Mouse (Mus musculus): ENCODE results near the gene Slc23a2. TPM values are rescaled to one million over a fixed set of nuclear protein-coding genes. Genes with fewer than 3 reads are reported as not detected.

Slc23a2 gene
- polyA plus RNA-seq, 1 experiment from 2014 or later: 30.2 TPM

DNA sequence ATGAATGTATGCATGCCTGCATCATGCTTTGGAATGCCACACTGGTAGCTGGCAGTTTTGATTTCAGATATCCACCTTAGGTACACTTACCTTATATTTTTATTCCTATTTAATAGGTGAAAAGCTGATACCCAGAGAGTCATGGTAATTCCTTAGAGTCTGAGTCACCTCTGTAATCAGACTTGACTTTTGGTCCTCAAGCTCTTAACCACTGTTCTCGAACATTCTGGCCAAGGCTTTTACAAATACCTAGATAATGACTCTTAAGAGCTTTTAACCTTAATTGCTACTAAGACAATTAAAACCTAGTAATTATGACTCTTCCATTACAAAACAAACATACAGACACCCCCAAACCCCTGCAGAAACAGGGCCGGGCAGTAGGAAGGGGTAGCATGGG, 51.2 kb downstream of the Slc23a2 start:
- H3K4me3 ChIP-seq: no peak overlapping the region
- no peaks in the 10 kb centered on the region for H3K4me1 ChIP-seq
- no peaks in the 10 kb centered on the region for H3K27me3 ChIP-seq
- no peak overlapping the region for H3K4me2 ChIP-seq (replicated peaks)
- H3K9me3 ChIP-seq: no peaks in the 10 kb centered on the region
- H3K27ac ChIP-seq (replicated peaks): no peak overlapping the region
- WGBS: 89% methylated on average over 2 of the region's 2 CpGs
- no peak overlapping the region for H3K9ac ChIP-seq (replicated peaks)
- peaks cover 10% of the 10 kb centered on the region for H3K36me3 ChIP-seq
- no peak for ATAC-seq (replicated peaks)

DNA sequence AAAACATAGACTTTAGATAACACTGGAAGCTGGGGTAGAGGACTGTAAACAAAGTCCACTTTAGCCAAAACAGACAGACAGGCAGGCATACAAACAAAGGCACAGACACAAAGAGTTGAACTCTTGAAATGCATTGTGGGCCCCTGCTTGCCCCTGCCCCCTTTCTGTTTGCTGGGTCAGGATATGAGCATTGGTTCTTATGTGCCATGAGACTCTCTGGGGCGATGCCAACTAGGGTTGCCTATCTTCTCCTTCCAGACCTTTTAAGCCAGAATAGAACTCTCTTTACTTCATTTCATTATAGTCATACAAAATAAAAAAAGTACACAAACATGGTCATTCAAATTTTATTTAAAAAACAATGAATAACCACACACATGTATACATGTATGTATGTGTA, 51.6 kb downstream of the Slc23a2 start:
- Histone ChIP-seq H3K27ac (replicated peaks) (no peak overlapping the region), H3K9ac (replicated peaks) (no peak overlapping the region), H3K27me3 (no peaks in the 10 kb centered on the region), H3K4me2 (replicated peaks) (no peak overlapping the region), H3K4me3 (no peak overlapping the region), H3K36me3 (peaks cover 14% of the 10 kb centered on the region), H3K4me1 (no peaks in the 10 kb centered on the region), H3K9me3 (no peaks in the 10 kb centered on the region)
- WGBS: 97% methylated on average over 1 of the region's 1 CpGs
- ATAC-seq (replicated peaks): no peak

DNA sequence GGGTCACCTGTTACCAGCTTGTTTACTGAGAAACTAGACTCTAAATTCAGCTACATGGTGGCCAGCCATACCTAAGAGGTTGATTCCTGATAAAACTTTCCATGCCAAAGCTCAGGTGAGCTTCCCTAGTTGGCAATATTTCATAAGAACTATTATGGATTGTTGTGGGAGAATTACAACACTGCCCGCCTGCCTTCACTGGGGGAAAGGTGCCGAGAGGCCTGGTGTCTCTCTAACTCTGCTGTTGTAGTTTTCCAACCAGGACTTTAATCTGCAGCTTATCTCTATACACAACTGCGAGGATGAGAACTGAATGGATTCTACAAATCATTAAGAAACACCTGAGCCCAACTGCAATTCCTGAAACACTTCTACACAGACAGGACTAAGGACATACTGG, 52.2 kb downstream of the Slc23a2 start:
- Histone ChIP-seq H3K27me3 (no peaks in the 10 kb centered on the region), H3K4me3 (no peak overlapping the region), H3K4me2 (replicated peaks) (no peak overlapping the region), H3K36me3 (peaks cover 15% of the 10 kb centered on the region), H3K27ac (replicated peaks) (no peak overlapping the region), H3K4me1 (no peaks in the 10 kb centered on the region), H3K9me3 (no peaks in the 10 kb centered on the region), H3K9ac (replicated peaks) (no peak overlapping the region)
- 94% methylated on average over 3 of the region's 3 CpGs for WGBS
- ATAC-seq (replicated peaks): no peak

DNA sequence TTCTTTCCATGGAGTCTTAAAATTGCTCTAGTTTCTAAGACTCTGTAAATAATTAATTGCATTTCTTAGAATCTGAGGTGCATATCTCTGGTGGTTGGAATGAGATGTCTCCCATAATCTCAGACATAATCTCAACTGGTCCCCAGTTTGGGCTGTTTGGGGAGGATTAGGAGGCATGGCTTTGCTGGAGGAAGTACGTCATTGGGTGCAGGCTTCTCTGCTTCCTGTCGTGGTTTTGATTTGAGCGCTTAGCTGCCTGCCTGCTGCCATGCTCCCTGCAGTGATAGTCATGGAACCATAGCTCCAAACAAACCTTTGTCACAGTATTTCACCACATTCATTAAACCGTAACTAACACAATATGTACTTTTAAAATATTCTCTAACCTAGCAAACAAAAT, 53.2 kb downstream of the Slc23a2 start:
- Histone ChIP-seq H3K36me3 (peaks cover 15% of the 10 kb centered on the region), H3K27me3 (no peaks in the 10 kb centered on the region), H3K9ac (replicated peaks) (no peak overlapping the region), H3K4me3 (no peak overlapping the region), H3K9me3 (no peaks in the 10 kb centered on the region), H3K4me2 (replicated peaks) (no peak overlapping the region), H3K4me1 (no peaks in the 10 kb centered on the region), H3K27ac (replicated peaks) (no peak overlapping the region)
- 82% methylated on average over 4 of the region's 4 CpGs for WGBS
- no peak for ATAC-seq (replicated peaks)

DNA sequence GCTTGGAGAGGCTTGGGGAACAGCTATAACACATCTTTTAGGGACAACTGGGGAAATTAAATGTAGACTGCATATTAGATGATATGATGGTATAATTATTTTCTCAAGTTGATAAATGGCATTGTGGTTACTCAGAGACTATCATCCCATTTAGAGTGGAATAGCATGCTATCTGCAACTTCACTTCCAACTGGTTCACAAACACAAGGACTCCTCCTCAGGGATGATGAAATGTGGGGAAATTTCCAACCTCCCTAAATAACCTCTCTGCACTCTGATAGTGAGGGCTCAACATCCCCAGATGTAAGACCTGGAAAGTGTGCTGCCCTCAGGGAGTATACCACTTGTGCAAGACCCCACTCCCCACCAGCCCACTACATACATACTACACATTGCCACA, 60.1 kb downstream of the Slc23a2 start:
- Histone ChIP-seq H3K36me3 (peaks cover 24% of the 10 kb centered on the region), H3K4me1 (no peaks in the 10 kb centered on the region), H3K4me2 (replicated peaks) (no peak overlapping the region), H3K9me3 (no peaks in the 10 kb centered on the region), H3K4me3 (no peak overlapping the region), H3K9ac (replicated peaks) (no peak overlapping the region), H3K27me3 (no peaks in the 10 kb centered on the region), H3K27ac (replicated peaks) (no peak overlapping the region)
- no peak for ATAC-seq (replicated peaks)

DNA sequence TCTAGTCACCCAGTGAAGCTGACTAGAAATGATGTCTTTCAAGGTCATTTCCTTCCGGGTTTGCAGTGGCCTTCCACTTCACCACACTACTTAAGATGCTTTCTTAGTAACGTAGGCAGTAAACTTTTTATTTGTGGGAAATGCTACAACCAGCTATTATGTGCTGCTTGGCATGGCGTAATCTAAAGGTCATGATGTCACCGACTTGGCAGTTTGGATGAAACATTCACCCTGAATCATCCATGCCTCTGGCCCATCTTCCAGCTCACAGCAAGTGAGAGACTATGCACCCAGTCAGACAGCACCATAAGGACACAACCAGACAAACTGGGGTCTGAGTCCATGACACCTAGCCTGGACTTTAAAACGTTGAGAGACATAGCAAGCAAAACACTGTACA, 60.5 kb downstream of the Slc23a2 start:
- Histone ChIP-seq H3K36me3 (peaks cover 24% of the 10 kb centered on the region), H3K4me1 (no peaks in the 10 kb centered on the region), H3K4me2 (replicated peaks) (no peak overlapping the region), H3K9me3 (no peaks in the 10 kb centered on the region), H3K4me3 (no peak overlapping the region), H3K9ac (replicated peaks) (no peak overlapping the region), H3K27ac (replicated peaks) (no peak overlapping the region), H3K27me3 (no peaks in the 10 kb centered on the region)
- no peak for ATAC-seq (replicated peaks)
- WGBS: 82% methylated on average over 5 of the region's 5 CpGs

DNA sequence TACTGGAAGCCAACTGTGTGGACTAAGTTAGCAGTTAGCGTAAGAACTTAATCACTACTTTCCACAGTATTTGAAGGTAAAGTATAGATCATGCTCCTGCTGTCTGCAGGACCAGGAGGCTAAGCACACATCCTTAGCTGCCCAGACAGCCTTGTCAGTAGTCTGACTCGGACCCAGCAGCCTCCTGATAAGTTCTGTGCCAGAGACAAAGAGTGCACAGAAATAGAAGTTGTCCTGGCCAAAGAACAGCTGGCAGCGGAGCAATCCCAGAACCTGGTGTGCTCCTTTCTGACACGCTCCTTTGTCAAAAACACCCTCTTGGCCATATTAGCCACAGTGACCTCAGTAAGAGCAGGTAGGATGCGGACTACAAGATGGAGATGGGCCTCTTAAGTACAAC, 65.8 kb downstream of the Slc23a2 start:
- no peak overlapping the region for H3K4me2 ChIP-seq (replicated peaks)
- no peak overlapping the region for H3K27ac ChIP-seq (replicated peaks)
- no peaks in the 10 kb centered on the region for H3K9me3 ChIP-seq
- no peaks in the 10 kb centered on the region for H3K27me3 ChIP-seq
- ATAC-seq (replicated peaks): no peak
- 84% methylated on average over 5 of the region's 5 CpGs for WGBS
- no peak overlapping the region for H3K4me3 ChIP-seq
- peaks cover 36% of the 10 kb centered on the region for H3K36me3 ChIP-seq
- no peak overlapping the region for H3K9ac ChIP-seq (replicated peaks)
- H3K4me1 ChIP-seq: no peaks in the 10 kb centered on the region

DNA sequence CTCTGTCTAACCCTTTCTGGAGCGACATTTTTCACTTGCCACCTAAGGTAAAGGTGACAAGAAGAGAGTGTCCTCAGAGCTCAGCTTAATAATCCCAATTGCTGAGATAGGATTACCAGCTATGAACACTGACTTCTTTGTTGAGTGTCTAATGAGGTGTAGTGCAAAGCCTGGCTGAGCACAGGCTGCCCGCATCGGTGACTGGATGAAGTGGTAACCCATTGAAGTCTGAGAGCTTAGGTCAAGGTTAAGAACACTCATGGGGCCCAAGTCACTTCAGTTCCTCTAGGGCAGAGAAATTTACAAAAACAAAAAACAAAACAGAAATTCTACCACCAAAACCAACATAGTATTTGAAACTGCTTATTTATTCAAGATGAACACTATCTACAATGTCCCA, 71.9 kb downstream of the Slc23a2 start:
- Histone ChIP-seq H3K9me3 (no peaks in the 10 kb centered on the region), H3K36me3 (peaks cover 45% of the 10 kb centered on the region)
- WGBS: 64% methylated on average over 3 of the region's 3 CpGs

DNA sequence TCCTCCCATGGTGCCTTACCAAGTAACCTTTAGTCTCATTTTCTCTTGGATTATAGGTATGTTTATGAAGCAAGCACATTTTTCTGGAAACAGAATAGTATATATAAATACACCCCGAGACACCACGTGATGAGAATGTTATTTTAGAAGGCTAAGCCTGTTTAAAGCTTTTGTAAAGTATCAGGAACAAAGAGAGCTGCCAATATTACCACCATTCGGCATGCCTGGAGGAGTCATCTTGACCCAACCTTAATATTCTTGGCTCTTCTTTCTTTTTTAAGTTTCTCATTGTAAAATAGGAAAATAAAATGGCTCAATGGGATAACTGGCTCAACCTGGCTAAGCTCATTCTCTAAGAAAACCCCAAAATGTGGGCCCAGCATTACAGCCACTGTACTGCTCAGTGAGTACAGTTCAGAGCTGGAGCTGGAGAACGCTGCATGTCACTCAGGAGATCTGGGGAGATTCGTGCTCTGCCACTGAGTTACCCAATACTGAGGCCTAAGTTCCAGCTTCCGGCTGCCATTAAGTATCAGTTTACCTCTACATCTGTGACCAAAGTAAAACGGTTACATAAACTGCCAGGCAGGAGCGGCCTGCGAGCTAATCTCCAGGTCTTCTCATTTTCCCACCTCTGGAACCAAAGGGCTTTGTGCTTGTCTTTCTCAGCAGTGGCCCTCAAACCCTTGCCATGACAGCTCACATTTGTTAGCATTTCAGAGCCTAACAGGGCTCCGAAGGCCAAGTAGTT, 74.7 kb downstream of the Slc23a2 start:
- no peak for ATAC-seq (replicated peaks)
- Histone ChIP-seq H3K4me1 (no peaks in the 10 kb centered on the region), H3K4me2 (replicated peaks) (no peak overlapping the region), H3K9me3 (no peaks in the 10 kb centered on the region), H3K9ac (replicated peaks) (no peak overlapping the region), H3K27ac (replicated peaks) (no peak overlapping the region), H3K36me3 (peaks cover 37% of the 10 kb centered on the region), H3K4me3 (no peak overlapping the region), H3K27me3 (no peaks in the 10 kb centered on the region)
- WGBS: 89% methylated on average over 10 of the region's 10 CpGs

More for the DNA sequence above, 71.9 kb downstream of the Slc23a2 start:
- H3K4me3 ChIP-seq: no peak overlapping the region
- no peak overlapping the region for H3K27ac ChIP-seq (replicated peaks)
- no peaks in the 10 kb centered on the region for H3K4me1 ChIP-seq
- no peak overlapping the region for H3K9ac ChIP-seq (replicated peaks)
- no peaks in the 10 kb centered on the region for H3K27me3 ChIP-seq
- no peak for ATAC-seq (replicated peaks)
- H3K4me2 ChIP-seq (replicated peaks): no peak overlapping the region

DNA sequence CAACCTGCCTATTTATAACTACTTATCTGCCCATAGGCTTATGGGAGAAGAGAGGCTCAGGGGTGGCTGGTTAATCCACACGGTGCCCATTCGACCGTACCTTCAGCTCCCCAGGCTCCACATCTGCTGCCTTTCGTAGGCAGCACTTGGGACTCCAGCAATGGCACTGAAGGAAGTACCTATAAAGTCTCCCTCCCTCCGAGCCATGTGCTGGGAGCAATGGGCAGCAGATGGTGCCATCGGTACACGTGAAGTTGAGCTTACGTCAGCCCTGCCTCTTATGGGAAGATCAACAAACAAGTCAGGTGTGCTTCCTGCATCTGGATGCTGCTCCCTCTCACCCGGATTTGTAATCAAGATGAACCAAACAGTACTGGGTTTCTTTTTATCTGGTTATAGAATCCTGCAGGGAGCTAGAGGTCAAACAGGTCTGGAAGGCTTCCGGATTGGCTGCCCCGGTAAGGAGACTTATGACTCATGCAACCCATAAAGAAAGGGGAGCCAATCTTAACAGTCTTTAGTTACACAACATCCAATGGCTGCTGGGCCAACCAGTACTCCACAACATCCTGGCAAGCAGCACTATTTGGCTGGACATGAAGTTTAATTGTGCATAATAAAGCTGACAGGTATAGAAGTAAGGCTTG, 80.6 kb downstream of the Slc23a2 start:
- 79% methylated on average over 11 of the region's 11 CpGs for WGBS
- no peaks in the 10 kb centered on the region for H3K9me3 ChIP-seq
- H3K4me1 ChIP-seq: no peaks in the 10 kb centered on the region
- ATAC-seq (replicated peaks): no peak
- H3K27me3 ChIP-seq: no peaks in the 10 kb centered on the region
- H3K4me2 ChIP-seq (replicated peaks): no peak overlapping the region
- H3K36me3 ChIP-seq: peaks cover 36% of the 10 kb centered on the region
- H3K27ac ChIP-seq (replicated peaks): no peak overlapping the region
- H3K9ac ChIP-seq (replicated peaks): no peak overlapping the region
- H3K4me3 ChIP-seq: no peak overlapping the region

DNA sequence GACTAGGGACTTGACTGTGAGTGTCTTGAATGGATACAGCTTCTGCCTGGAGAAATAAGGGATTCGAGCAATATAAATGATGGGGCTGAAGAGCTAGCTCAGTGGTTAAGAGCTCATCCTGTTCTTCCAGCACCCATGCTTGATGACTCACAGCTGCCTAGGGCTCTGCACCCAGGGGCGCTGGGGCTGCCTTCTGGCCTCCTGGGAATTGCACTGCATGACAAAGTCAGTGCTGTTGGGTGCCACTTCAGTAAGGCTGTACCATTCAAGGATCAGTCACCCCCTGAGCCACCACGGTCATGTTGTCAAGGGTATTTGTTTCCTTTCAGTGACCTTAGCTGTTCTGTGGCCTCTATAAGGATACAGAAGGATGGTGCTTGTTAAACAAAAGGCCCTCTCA, 81.1 kb downstream of the Slc23a2 start:
- no peaks in the 10 kb centered on the region for H3K9me3 ChIP-seq
- peaks cover 38% of the 10 kb centered on the region for H3K36me3 ChIP-seq
- WGBS: 92% methylated on average over 3 of the region's 3 CpGs
- H3K9ac ChIP-seq (replicated peaks): no peak overlapping the region
- H3K4me2 ChIP-seq (replicated peaks): no peak overlapping the region
- H3K4me3 ChIP-seq: no peak overlapping the region
- H3K27ac ChIP-seq (replicated peaks): no peak overlapping the region
- no peaks in the 10 kb centered on the region for H3K4me1 ChIP-seq
- H3K27me3 ChIP-seq: no peaks in the 10 kb centered on the region
- no peak for ATAC-seq (replicated peaks)

DNA sequence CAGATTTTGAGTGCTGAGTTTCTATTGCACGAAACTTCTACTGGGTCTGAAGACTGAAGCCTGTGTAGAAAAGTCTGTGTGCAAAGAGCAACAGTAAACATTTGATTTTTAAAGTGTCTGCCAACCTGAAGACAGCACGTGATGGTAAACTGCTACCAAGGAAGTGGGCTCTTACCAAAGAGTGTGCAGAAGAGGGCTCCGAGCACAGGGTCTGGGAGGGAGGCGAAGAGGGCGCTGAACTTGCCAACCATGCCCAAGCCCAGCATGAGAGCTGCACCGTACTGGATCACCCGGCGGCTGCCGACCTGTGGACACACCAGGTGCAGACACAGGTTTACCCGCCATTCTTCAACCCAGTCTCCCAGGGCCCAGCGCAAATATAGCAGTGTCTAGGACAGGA, 83.0 kb downstream of the Slc23a2 start:
- Histone ChIP-seq H3K9me3 (no peaks in the 10 kb centered on the region), H3K27ac (replicated peaks) (no peak overlapping the region), H3K4me3 (no peak overlapping the region), H3K4me2 (replicated peaks) (no peak overlapping the region), H3K36me3 (peaks cover 56% of the 10 kb centered on the region), H3K9ac (replicated peaks) (no peak overlapping the region), H3K27me3 (no peaks in the 10 kb centered on the region), H3K4me1 (no peaks in the 10 kb centered on the region)
- ATAC-seq (replicated peaks): no peak
- WGBS: 96% methylated on average over 11 of the region's 11 CpGs

DNA sequence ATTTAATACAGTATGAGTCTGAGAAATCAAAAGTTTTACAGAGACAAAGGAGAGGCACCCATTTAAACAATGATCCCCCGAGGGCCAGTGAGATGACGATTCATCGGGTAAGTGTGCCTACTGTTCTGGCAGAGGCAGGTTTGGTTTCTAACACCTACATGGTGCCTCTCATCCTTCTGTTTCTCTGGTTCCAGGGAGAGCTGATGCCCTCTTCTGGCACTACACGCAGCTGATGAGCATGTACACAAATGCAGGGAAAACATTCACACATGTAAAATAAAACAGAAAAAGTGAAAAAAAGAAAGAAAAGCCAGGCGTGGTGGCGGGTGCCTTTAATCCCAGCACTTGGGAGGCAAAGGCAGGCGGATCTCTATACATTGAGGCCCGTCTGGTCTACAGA, 85.0 kb downstream of the Slc23a2 start:
- no peak overlapping the region for H3K27ac ChIP-seq (replicated peaks)
- 89% methylated on average over 8 of the region's 8 CpGs for WGBS
- no peak for ATAC-seq (replicated peaks)

More for the DNA sequence above, 85.0 kb downstream of the Slc23a2 start:
- Histone ChIP-seq H3K9me3 (no peaks in the 10 kb centered on the region), H3K4me1 (no peaks in the 10 kb centered on the region), H3K36me3 (peaks cover 63% of the 10 kb centered on the region), H3K4me2 (replicated peaks) (no peak overlapping the region), H3K27me3 (no peaks in the 10 kb centered on the region), H3K9ac (replicated peaks) (no peak overlapping the region), H3K4me3 (no peak overlapping the region)

Data from forebrain, embryonic 15.5 days (tissue).